Mouse (Mus musculus) CH12.LX (cell line): ENCODE results near the gene Sh2b1.

Source experiments
- CHD1 ChIP-seq: IDR thresholded peaks from 2 replicates; pipeline ENCODE4 v1.6.1; 2012; ENCODE audit warnings: low read depth, low read length, improper control_type of control experiment, inconsistent platforms
- CTCF ChIP-seq, 2 experiments: IDR thresholded peaks in 1 of 2; conservative IDR thresholded peaks in 1 of 2; 2 replicates each; pipeline ENCODE4 v1.5.1; 2011 to 2012; ENCODE audit warnings: low read depth in 2 of 2, low read length in 2 of 2, improper control_type of control experiment in 1 of 2, inconsistent platforms in 1 of 2, mild to moderate bottlenecking in 1 of 2, moderate library complexity in 1 of 2
- EP300 ChIP-seq: IDR thresholded peaks from 2 replicates; pipeline ENCODE4 v1.6.1; 2011; ENCODE audit warnings: low read length, improper control_type of control experiment
- MAX ChIP-seq: IDR thresholded peaks from 2 replicates; pipeline ENCODE4 v1.6.1; 2011; ENCODE audit warnings: low read length, improper control_type of control experiment
- MAZ ChIP-seq: IDR thresholded peaks from 2 replicates; pipeline ENCODE4 v1.6.1; 2012; ENCODE audit warnings: low read depth, mild to moderate bottlenecking, inconsistent platforms, low read length, improper control_type of control experiment, moderate library complexity
- NELFE ChIP-seq: IDR thresholded peaks from 2 replicates; pipeline ENCODE4 v1.6.1; 2011; ENCODE audit warnings: low read depth, low read length, improper control_type of control experiment
- POLR2A ChIP-seq: IDR thresholded peaks from 2 replicates; pipeline ENCODE4 v1.6.1; 2011; ENCODE audit warnings: low read depth, mild to moderate bottlenecking, improper control_type of control experiment, low read length
- POLR2AphosphoS2 ChIP-seq: IDR thresholded peaks from 2 replicates; pipeline ENCODE4 v1.6.1; 2011; ENCODE audit warnings: low read depth, low read length, improper control_type of control experiment
- TCF12 ChIP-seq: IDR thresholded peaks from 2 replicates; pipeline ENCODE4 v1.6.1; 2014; ENCODE audit warnings: low read depth, mild to moderate bottlenecking, inconsistent platforms, low read length, improper control_type of control experiment
- ZC3H11A ChIP-seq: IDR thresholded peaks from 2 replicates; pipeline ENCODE4 v1.6.1; 2012; ENCODE audit warnings: low read depth, mild to moderate bottlenecking, inconsistent platforms, low read length, improper control_type of control experiment
- ZNF384 ChIP-seq: IDR thresholded peaks from 2 replicates; pipeline ENCODE4 v1.6.1; 2012; ENCODE audit warnings: low read depth, low read length, improper control_type of control experiment, inconsistent platforms

DNA sequence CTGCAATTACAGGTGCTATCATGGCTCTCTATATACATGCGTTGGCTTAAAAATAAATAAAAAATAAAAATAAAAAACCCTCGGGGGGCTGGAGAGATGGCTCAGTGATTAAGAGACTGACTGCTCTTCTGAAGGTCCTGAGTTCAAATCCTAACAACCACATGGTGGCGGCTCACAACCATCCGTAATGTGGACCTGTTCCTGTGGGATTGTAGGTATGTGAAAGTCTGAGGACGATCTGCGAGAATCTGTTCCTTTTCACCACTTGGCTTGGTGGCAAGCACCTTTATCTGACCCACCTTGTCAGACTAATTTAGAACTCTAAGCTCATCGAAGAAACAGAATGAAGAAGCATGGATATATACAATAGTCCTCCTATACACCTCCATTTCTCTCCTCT is 24.2 kb upstream of the Sh2b1 start:
- no peak for TF ChIP-seq MAX
- TF ChIP-seq POLR2A: no peak
- TF ChIP-seq CTCF (conservative IDR thresholded peaks at IDR 0.05 in 1 of 2, IDR thresholded peaks at IDR 0.05 in 1 of 2; ENCODE audit: low read depth in 2 of 2, low read length in 2 of 2): no peak
- TF ChIP-seq MAZ: no peak
- no peak for TF ChIP-seq ZNF384
- TF ChIP-seq ZC3H11A: no peak
- TF ChIP-seq CHD1: no peak
- TF ChIP-seq NELFE: no peak
- TF ChIP-seq TCF12: no peak
- TF ChIP-seq POLR2AphosphoS2: no peak
- no peak for TF ChIP-seq EP300
